Mouse (Mus musculus) intestine, embryonic 14.5 days (tissue): ENCODE measurements around the gene Plod3. TPM values are rescaled to one million over a fixed set of nuclear protein-coding genes. Genes with fewer than 3 reads are reported as not detected.

Source experiments
- ATAC-seq: fragments of 200-750 bp; cut with Nextera tagmentation; replicated peaks from 2 replicates; pipeline ENCODE4 v1.8.0; 2017; ENCODE audit warnings: low read depth, moderate number of reproducible peaks, moderate TSS enrichment, moderate library complexity; ENCODE audit not compliant: low FRiP score, low TSS enrichment
- DNase-seq: peaks from one replicate; pipeline ENCODE4 v3.0.0-alpha.2; 2018; ENCODE audit warnings: low spot score
- H3K27ac ChIP-seq: fragments of 300-500 bp; sonication (generic); 2 replicates; pipeline ENCODE4 v1.5.1; 2014; ENCODE audit warnings: low read depth, mild to moderate bottlenecking, control low read depth
- H3K27me3 ChIP-seq: fragments of 300-500 bp; sonication (generic); replicated peaks from 2 replicates; pipeline ENCODE4 v1.6.1; 2014; ENCODE audit warnings: low read length, control low read depth; ENCODE audit not compliant: control insufficient read depth, insufficient read depth
- H3K36me3 ChIP-seq: fragments of 300-500 bp; sonication (generic); 2 replicates; pipeline ENCODE4 v1.6.1; 2014; ENCODE audit warnings: low read length, control low read depth; ENCODE audit not compliant: control insufficient read depth, insufficient read depth
- H3K4me1 ChIP-seq: fragments of 300-500 bp; sonication (generic); replicated peaks from 2 replicates; pipeline ENCODE4 v1.6.1; 2014; ENCODE audit warnings: low read length, control low read depth, mixed read lengths; ENCODE audit not compliant: control insufficient read depth, insufficient read depth
- H3K4me2 ChIP-seq: fragments of 300-500 bp; sonication (generic); 2 replicates; pipeline ENCODE4 v1.6.1; 2014; ENCODE audit warnings: low read length
- H3K4me3 ChIP-seq: fragments of 300-500 bp; sonication (generic); 2 replicates; pipeline ENCODE4 v1.5.1; 2014; ENCODE audit warnings: low read depth, low read length, control low read depth, mixed read lengths
- H3K9ac ChIP-seq: fragments of 300-500 bp; sonication (generic); 2 replicates; pipeline ENCODE4 v1.6.1; 2014; ENCODE audit warnings: mild to moderate bottlenecking, low read length
- H3K9me3 ChIP-seq: fragments of 300-500 bp; sonication (generic); 2 replicates; pipeline ENCODE4 v1.6.1; 2016; ENCODE audit warnings: low read length, control low read depth; ENCODE audit not compliant: control insufficient read depth
- WGBS: fragments of 180-500 bp; shearing (Covaris S2); extraction: QIAGEN DNeasy Blood & Tissue Kit; methylation state at CpG from one replicate; pipeline ENCODE4 v1.1.7; 2014; 5-methylcytosine and 5-hydroxymethylcytosine counted together
- polyA plus RNA-seq: library from polyadenylated mRNA; unstranded; fragments of >200 nt; fragmentation: Nextera tagmentation; extraction: Ambion mirVana; gene quantifications from 2 replicates; pipeline ENCODE4 v1.2.1, GENCODE M21; 2014

The Plod3 gene
- polyA plus RNA-seq, 1 experiment from 2014 or later = 42.0 TPM

- peaks cover 22% of the 10 kb centered on the region for H3K4me1 ChIP-seq
- 70% methylated on average over 4 of the region's 4 CpGs for WGBS
- DNase-seq = peak; percentile 57
- H3K27me3 ChIP-seq = no peaks in the 10 kb centered on the region
- ATAC-seq = no peak
- no peaks in the 10 kb centered on the region for H3K9me3 ChIP-seq
- H3K36me3 ChIP-seq = peaks cover 38% of the 10 kb centered on the region
- H3K27ac ChIP-seq = peak overlapping the region; percentile 62; the same call in 1 of the 2 replicates
- no peak overlapping the region for H3K4me2 ChIP-seq
- no peak overlapping the region for H3K4me3 ChIP-seq
- no peak overlapping the region for H3K9ac ChIP-seq
These were observed 19.9 kb upstream of the Plod3 start for GRCm38 (mm10) chr5:136966861-136967455.

GRCm38 (mm10) chr5:136967592-136967991 lies 19.2 kb upstream of the Plod3 start:
- no peaks in the 10 kb centered on the region for H3K9me3 ChIP-seq
- H3K4me1 ChIP-seq = peaks cover 22% of the 10 kb centered on the region
- no peaks in the 10 kb centered on the region for H3K27me3 ChIP-seq
- H3K36me3 ChIP-seq = peaks cover 38% of the 10 kb centered on the region
- DNase-seq (peak; percentile 57), ATAC-seq (no peak)
- H3K4me3 ChIP-seq = no peak overlapping the region
- WGBS = 43% methylated on average over 10 of the region's 10 CpGs
- peak overlapping the region; percentile 62; the same call in 1 of the 2 replicates for H3K27ac ChIP-seq
- no peak overlapping the region for H3K9ac ChIP-seq
- no peak overlapping the region for H3K4me2 ChIP-seq

- no peak overlapping the region for H3K9ac ChIP-seq
- H3K4me2 ChIP-seq = no peak overlapping the region
- ATAC-seq (no peak), DNase-seq (peak; percentile 60)
- peaks cover 13% of the 10 kb centered on the region for H3K4me1 ChIP-seq
- H3K36me3 ChIP-seq = peaks cover 10% of the 10 kb centered on the region
- H3K4me3 ChIP-seq = no peak overlapping the region
- no peaks in the 10 kb centered on the region for H3K9me3 ChIP-seq
- no peaks in the 10 kb centered on the region for H3K27me3 ChIP-seq
- no peak overlapping the region for H3K27ac ChIP-seq
- 50% methylated on average over 1 of the region's 1 CpGs for WGBS
These were observed 16.1 kb upstream of the Plod3 start for GRCm38 (mm10) chr5:136970703-136971102.

GRCm38 (mm10) chr5:136973670-136974069 lies 13.1 kb upstream of the Plod3 start:
- Histone ChIP-seq H3K9me3 (no peaks in the 10 kb centered on the region), H3K36me3 (no peaks in the 10 kb centered on the region), H3K4me2 (no peak overlapping the region), H3K4me1 (no peaks in the 10 kb centered on the region), H3K27ac (no peak overlapping the region), H3K9ac (no peak overlapping the region), H3K27me3 (no peaks in the 10 kb centered on the region), H3K4me3 (no peak overlapping the region)
- no peak for DNase-seq
- 73% methylated on average over 8 of the region's 8 CpGs for WGBS
- no peak for ATAC-seq

- Histone ChIP-seq H3K36me3 (peaks cover 12% of the 10 kb centered on the region), H3K4me3 (no peak overlapping the region), H3K4me2 (no peak overlapping the region), H3K9ac (no peak overlapping the region), H3K27ac (no peak overlapping the region), H3K27me3 (no peaks in the 10 kb centered on the region), H3K9me3 (no peaks in the 10 kb centered on the region), H3K4me1 (no peaks in the 10 kb centered on the region)
- 70% methylated on average over 4 of the region's 4 CpGs for WGBS
- no peak for DNase-seq
- no peak for ATAC-seq
These were observed 9.1 kb upstream of the Plod3 start for GRCm38 (mm10) chr5:136977769-136978168.

GRCm38 (mm10) chr5:136979762-136980161 lies 7.1 kb upstream of the Plod3 start:
- ATAC-seq (no peak), DNase-seq (no peak)
- no peaks in the 10 kb centered on the region for H3K27me3 ChIP-seq
- H3K9ac ChIP-seq = no peak overlapping the region
- H3K27ac ChIP-seq = no peak overlapping the region
- H3K4me2 ChIP-seq = no peak overlapping the region
- peaks cover 21% of the 10 kb centered on the region for H3K36me3 ChIP-seq
- no peaks in the 10 kb centered on the region for H3K9me3 ChIP-seq
- no peak overlapping the region for H3K4me3 ChIP-seq
- 88% methylated on average over 2 of the region's 2 CpGs for WGBS
- no peaks in the 10 kb centered on the region for H3K4me1 ChIP-seq

GRCm38 (mm10) chr5:136980974-136981373 lies 5.8 kb upstream of the Plod3 start:
- no peak for ATAC-seq
- H3K4me1 ChIP-seq = peaks cover 2% of the 10 kb centered on the region
- no peak overlapping the region for H3K4me3 ChIP-seq
- no peak overlapping the region for H3K27ac ChIP-seq
- peaks cover 21% of the 10 kb centered on the region for H3K36me3 ChIP-seq
- no peak for DNase-seq
- WGBS = 91% methylated on average over 8 of the region's 8 CpGs
- no peaks in the 10 kb centered on the region for H3K27me3 ChIP-seq
- H3K9me3 ChIP-seq = no peaks in the 10 kb centered on the region
- H3K4me2 ChIP-seq = no peak overlapping the region
- H3K9ac ChIP-seq = no peak overlapping the region

- peak; percentile 68 for DNase-seq
- H3K9me3 ChIP-seq = no peaks in the 10 kb centered on the region
- H3K4me1 ChIP-seq = peaks cover 5% of the 10 kb centered on the region
- 55% methylated on average over 14 of the region's 16 CpGs for WGBS
- ATAC-seq = no peak
- peaks cover 21% of the 10 kb centered on the region for H3K36me3 ChIP-seq
- no peaks in the 10 kb centered on the region for H3K27me3 ChIP-seq
- no peak overlapping the region for H3K27ac ChIP-seq
- H3K9ac ChIP-seq = no peak overlapping the region
- H3K4me3 ChIP-seq = no peak overlapping the region
- H3K4me2 ChIP-seq = no peak overlapping the region
These were observed 4.4 kb upstream of the Plod3 start for GRCm38 (mm10) chr5:136982338-136982930.

- ATAC-seq = no peak
- no peaks in the 10 kb centered on the region for H3K9me3 ChIP-seq
These were observed 2.0 kb upstream of the Plod3 start for GRCm38 (mm10) chr5:136984828-136985227.

More at GRCm38 (mm10) chr5:136984828-136985227, 2.0 kb upstream of the Plod3 start:
- no peaks in the 10 kb centered on the region for H3K27me3 ChIP-seq
- no peak for DNase-seq
- H3K9ac ChIP-seq = no peak overlapping the region
- H3K36me3 ChIP-seq = peaks cover 31% of the 10 kb centered on the region
- H3K27ac ChIP-seq = no peak overlapping the region
- WGBS = 56% methylated on average over 14 of the region's 14 CpGs
- H3K4me3 ChIP-seq = no peak overlapping the region
- no peak overlapping the region for H3K4me2 ChIP-seq
- H3K4me1 ChIP-seq = peaks cover 9% of the 10 kb centered on the region
